Mouse (Mus musculus) olfactory bulb, adult 2 months (tissue): ENCODE measurements around the gene Rbck1.

ENCODE experiments used
- CTCF ChIP-seq: fragments of 200-500 bp; IDR thresholded peaks from 2 replicates; pipeline ENCODE4 v1.5.1; 2012; ENCODE audit warnings: low read depth, mild to moderate bottlenecking, low read length, moderate library complexity; ENCODE audit not compliant: insufficient read depth
- POLR2A ChIP-seq: fragments of 200-500 bp; IDR thresholded peaks from 2 replicates; pipeline ENCODE4 v1.6.1; 2012; ENCODE audit warnings: mild to moderate bottlenecking, low read depth, low read length, moderate library complexity; ENCODE audit not compliant: insufficient read depth

DNA sequence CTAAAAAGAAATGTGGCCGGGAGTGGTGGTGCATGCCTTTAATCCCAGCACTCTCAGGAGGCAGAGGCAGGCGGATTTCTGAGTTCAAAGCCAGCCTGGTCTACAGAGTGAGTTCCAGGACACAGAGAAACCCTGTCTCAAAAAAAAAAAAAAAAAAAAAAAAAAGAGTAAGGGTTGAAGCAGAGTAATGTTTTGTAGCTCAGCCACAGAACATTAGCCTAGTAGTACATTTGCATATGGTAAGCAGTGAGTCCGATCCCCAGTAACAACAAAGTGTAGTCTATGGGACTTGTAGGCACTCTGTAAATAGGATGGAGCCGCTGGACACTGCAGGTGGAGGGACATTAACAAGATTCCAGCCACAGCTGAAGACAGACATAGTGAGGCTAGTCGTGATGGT, 12.5 kb upstream of the Rbck1 start:
- TF ChIP-seq POLR2A (no peak), CTCF (no peak)
